Mouse (Mus musculus) layer of hippocampus, postnatal 14 days (tissue): ENCODE measurements around the gene Syde2. TPM values are rescaled to one million over a fixed set of nuclear protein-coding genes. Genes with fewer than 3 reads are reported as not detected.

Source experiments
- DNase-seq, 2 experiments: peaks; one replicate each; pipeline ENCODE4 v3.0.0; 2021 to 2022; ENCODE audit warnings: low spot score in 2 of 2, mixed read lengths in 1 of 2
- long read RNA-seq, 2 experiments: library from polyadenylated mRNA; stranded (forward); transcript quantifications; one replicate each; pipeline ENCODE4 v2.0.0; 2021
- total RNA-seq, 2 experiments: library from RNA; stranded (reverse); gene quantifications; 2 replicates each; pipeline ENCODE4 v1.2.3; 2021

Syde2 gene
- total RNA-seq, result 1 to 10 TPM; 4.4 to 5.0 TPM
- long read RNA-seq, experiment 1, full-length matches to known transcripts, result 2 of 4 reads
- long read RNA-seq, experiment 1, partial matches to known transcripts, result 0 of 4 reads
- long read RNA-seq, experiment 1, other reads (novel, unspliced or antisense), result 2 of 4 reads
- long read RNA-seq, experiment 2, full-length matches to known transcripts, result 3 of 5 reads
- long read RNA-seq, experiment 2, partial matches to known transcripts, result 0 of 5 reads
- long read RNA-seq, experiment 2, other reads (novel, unspliced or antisense), result 2 of 5 reads

GRCm38 (mm10) chr3:145987268-145987969, at the start of gene Syde2:
Gene Syde2, plus strand, starts transcription at chr3:145987870.
- peak; percentile 42 to 73 for DNase-seq

GRCm38 (mm10) chr3:145938405-145939349, 49.0 kb upstream of the Syde2 start:
- no peak for DNase-seq

- DNase-seq, result no peak
Observed at GRCm38 (mm10) chr3:145939402-145939801, 48.3 kb upstream of the Syde2 start.

- DNase-seq, result no peak
Observed at GRCm38 (mm10) chr3:145939971-145940370, 47.7 kb upstream of the Syde2 start.

GRCm38 (mm10) chr3:145941971-145942370, 45.7 kb upstream of the Syde2 start:
- peak; percentile 56 to 72 for DNase-seq

- no peak for DNase-seq
Observed at GRCm38 (mm10) chr3:145944348-145944747, 43.3 kb upstream of the Syde2 start.

GRCm38 (mm10) chr3:145945904-145946303, 41.8 kb upstream of the Syde2 start:
- no peak for DNase-seq

GRCm38 (mm10) chr3:145946654-145947053, 41.0 kb upstream of the Syde2 start:
- DNase-seq, result no peak

GRCm38 (mm10) chr3:145947539-145948204, 40.0 kb upstream of the Syde2 start:
- DNase-seq, result no peak

GRCm38 (mm10) chr3:145950034-145950814, 37.4 kb upstream of the Syde2 start:
- DNase-seq, result peak; percentile 39 to 73

- DNase-seq, result no peak
Observed at GRCm38 (mm10) chr3:145950815-145951130, 36.9 kb upstream of the Syde2 start.

GRCm38 (mm10) chr3:145951287-145952165, 36.1 kb upstream of the Syde2 start:
- DNase-seq, result no peak

GRCm38 (mm10) chr3:145952945-145953344, 34.7 kb upstream of the Syde2 start:
- no peak for DNase-seq

GRCm38 (mm10) chr3:145953411-145953810, 34.3 kb upstream of the Syde2 start:
- DNase-seq, result no peak

GRCm38 (mm10) chr3:145959824-145960223, 27.8 kb upstream of the Syde2 start:
- peak in 1 of 2 experiments; percentile 16 for DNase-seq

GRCm38 (mm10) chr3:145962411-145962810, 25.3 kb upstream of the Syde2 start:
- DNase-seq, result no peak

- DNase-seq, result no peak
Observed at GRCm38 (mm10) chr3:145963101-145964017, 24.3 kb upstream of the Syde2 start.

- no peak for DNase-seq
Observed at GRCm38 (mm10) chr3:145964018-145964387, 23.7 kb upstream of the Syde2 start.
